Mouse (Mus musculus) heart, postnatal 4 days (tissue): ENCODE measurements around the gene Dnm3. TPM values are rescaled to one million over a fixed set of nuclear protein-coding genes. Genes with fewer than 3 reads are reported as not detected.

Source experiments
- DNase-seq: peaks from one replicate; pipeline ENCODE4 v3.0.0; 2021
- total RNA-seq, 2 experiments: library from RNA; stranded (reverse); gene quantifications; 2 replicates each; pipeline ENCODE4 v1.2.3; 2021

The Dnm3 gene
- total RNA-seq, 2 experiments from 2014 or later = 4.5 to 5.5 TPM

GRCm38 (mm10) chr1:161983979-161984566 lies 493.8 kb downstream of the Dnm3 start:
- peak; percentile 58 for DNase-seq

GRCm38 (mm10) chr1:161983451-161983850 lies 494.4 kb downstream of the Dnm3 start:
- DNase-seq = no peak

DNA sequence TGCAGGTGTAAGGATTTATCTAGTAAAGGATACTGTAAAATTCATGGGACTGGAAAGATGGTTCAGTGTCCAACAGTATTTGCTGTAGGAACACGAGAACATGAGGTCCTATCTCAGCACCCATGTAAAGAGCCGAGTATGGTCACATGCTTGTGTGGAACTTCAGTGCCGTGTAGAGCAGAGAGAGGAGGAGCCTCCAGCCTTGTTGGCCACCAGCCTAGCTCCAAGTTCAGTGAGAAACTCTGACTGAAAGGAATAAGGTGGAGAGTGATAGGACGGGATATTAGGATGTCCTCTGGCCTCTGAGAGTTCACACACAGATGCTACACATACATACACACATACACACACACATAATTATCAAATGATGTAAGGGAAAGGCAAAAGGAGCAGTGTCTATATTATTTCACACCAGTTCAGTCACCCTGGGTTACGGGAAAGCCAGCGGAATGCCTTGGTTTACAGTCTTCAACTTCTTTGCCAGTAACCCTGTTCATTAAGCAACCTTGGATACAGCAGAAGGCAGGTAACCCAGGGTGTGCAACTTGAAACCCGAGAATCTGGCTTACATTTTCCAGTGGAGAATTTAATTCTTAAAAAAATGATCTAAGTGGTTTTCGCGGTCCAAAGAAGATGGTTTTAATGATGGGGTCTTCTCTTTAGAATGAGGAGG lies 497.1 kb downstream of the Dnm3 start:
- DNase-seq = no peak

DNA sequence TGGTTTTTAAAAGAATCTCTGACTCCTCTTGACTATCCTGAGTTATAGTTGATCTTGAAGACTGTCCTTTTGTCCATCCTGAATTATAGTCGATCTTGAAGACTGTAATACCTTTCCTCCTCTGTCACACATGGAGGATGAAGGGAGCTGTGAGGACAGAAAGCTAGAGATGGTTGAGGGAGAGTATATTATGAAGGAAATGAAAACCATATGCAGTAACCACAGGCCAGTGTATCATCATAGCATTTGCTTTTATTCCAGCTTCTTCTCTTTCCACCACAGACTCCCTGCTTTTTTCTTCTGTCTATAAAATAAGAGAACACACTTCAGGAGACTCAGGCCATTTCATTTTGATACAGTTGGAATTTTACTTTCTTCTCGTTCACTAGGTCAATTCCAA lies 497.8 kb downstream of the Dnm3 start:
- no peak for DNase-seq

DNA sequence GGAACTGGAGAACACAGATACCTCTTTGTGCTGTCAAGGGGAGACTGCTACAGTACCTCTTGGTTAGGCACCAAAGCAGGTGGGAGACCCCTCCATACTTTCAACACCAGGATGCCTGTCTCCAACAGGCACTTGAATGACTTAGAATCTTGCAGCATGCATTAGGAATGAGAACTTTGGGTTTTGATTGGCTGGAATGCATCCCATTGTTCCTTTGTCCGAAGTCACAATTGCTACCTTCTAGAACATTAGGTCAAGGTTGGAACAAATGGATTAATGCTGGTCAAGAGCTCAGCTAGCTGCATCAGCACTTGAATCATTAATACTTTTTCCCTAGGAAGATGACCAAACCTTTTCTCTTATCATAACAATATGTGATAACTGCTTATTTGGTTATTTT lies 498.3 kb downstream of the Dnm3 start, which contains the start of gene 4930558K02Rik:
Gene 4930558K02Rik (minus strand): TSS at position 101 of the 400 bp plus-strand sequence.
- no peak for DNase-seq

GRCm38 (mm10) chr1:161978173-161978700 lies 499.6 kb downstream of the Dnm3 start:
- DNase-seq = no peak

DNA sequence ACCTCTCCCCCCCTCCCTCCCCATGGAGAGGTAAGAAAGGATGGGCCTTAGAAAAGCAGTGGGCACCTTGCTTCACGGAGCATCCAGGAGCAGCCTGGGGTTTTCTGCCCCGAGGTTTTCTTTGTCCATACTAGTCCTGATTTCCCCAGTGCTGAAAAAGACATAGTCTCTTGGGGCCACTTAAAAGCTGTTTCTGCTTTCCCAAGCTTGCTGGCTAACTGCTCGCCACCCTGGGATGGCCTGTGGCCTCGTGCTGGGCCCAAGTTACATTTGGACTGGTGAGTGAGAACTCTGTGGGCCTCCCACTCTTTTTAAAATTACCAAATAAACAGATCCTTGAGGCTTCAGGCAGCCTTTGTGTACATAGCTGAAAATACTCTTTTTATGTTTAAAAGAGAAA lies 500.5 kb downstream of the Dnm3 start:
- DNase-seq = no peak

DNA sequence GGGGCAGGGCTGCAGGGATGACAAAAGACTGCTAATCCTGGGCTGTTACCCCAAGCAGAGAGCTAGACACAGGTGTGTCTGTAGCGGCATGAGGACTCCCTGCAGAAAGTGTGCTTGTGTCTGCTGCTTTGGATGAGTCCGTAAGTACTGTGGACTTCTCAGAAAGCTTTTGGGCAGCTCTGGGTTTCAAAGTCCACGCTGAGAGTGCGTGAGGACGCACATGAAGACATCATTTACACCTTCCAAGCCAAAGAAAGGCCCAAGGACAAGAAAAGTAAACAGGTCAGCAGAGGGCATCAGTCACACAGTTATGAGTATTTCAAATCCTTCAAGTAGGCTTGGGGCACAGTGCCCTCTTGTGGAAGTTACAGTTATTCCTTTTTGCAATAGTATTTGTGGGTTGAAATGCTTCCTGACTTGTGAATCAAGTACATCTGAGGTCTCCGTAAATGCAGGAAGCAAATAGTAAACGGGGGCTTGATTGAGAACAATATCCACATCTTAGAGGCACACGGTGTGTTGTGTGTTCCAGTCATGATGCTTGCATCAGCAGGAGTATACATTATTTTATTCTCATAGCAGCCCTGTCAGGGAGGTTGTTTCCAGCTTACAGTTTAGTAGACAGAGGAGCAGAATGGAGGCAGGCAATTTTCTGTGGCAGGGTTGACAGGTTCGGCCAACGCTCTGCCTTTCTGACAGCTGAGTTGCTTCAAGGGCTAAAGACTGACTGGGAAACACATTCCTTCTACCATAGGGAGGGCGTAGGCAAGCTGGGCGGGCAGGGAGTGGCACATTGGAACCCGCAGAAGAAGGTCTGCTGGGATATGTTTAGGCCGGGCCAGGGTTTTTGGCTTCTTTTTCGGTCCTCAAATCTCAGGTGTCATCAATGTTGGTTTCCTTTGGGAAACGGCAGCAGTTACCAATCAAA lies 501.3 kb downstream of the Dnm3 start:
- peak; percentile 84 for DNase-seq

GRCm38 (mm10) chr1:161972233-161972632 lies 505.6 kb downstream of the Dnm3 start:
- no peak for DNase-seq

DNA sequence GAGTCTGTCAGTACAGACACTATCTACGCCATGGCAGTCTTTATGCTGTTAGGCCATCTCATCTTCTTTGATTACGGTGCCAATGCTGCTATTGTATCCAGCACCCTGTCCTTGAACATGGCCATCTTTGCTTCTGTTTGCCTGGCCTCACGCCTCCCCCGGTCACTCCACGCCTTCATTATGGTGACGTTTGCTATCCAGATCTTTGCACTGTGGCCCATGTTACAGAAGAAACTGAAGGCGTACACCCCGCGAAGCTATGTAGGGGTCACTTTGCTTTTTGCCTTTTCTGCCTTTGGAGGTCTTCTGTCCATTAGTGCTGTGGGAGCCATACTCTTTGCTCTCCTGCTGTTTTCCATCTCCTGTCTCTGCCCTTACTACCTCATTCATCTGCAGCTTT lies 507.0 kb downstream of the Dnm3 start:
- DNase-seq = no peak

DNA sequence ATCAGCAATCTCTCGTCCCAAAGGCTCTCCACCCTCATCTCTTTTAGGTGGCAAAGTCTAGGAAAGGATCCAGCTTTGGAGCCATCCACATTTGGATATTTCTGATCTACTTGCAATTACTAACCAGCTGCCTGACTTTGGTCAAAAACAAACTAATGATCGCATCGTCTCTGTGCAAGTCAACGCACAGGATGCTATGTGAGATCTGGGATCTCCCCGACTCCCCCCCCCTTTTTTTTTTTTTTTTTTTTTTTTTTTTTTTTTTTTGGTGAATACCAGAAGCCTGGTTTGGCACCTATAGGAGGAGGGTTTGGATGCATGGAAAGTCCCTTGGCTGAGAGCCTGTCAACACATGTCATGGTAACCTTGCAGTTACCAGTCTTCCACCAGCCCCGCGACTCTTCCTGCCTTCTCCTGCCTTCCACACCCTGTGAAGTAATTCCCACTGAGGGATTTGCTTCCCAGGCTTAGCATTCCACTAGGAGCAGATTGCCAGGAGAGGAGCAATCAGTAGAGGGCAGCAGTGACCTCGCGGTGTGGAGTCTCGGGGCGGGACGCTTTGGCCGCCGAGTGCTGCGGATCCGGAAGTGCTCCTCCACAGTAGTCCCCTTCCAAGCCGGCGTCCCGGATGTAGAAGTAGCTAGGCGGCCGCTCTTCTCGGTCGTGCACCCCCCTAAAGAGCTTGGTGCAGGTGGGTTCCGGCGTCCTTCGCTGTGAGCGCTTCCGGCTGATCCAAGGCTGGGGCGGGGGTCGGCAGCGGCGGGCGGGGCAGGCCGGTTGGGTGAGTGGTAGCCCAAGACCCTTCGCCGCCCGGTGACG lies 509.0 kb downstream of the Dnm3 start, which contains the start of gene Pigc:
Gene Pigc (plus strand): TSS at position 598 of the 819 bp plus-strand sequence.
- DNase-seq = peak; percentile 96

DNA sequence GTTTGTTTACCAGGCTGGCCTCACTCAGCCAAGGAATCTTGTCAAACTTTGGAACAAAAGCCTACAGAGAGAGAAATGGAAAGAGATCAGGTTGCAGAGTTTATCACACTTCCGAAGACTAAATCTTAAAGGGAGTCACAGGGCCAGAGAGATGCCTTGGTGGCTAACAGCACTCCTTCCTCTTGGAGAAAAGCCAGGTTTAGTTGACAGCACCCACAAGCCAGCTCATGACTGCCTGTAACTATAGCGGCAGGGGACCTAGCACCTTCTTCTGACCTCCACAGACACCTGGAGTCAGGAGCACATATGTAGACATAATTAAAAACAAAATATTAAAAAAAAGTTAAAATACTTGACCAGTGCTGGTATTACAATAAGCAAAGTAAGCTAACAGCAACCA lies 509.9 kb downstream of the Dnm3 start:
- DNase-seq = no peak

DNA sequence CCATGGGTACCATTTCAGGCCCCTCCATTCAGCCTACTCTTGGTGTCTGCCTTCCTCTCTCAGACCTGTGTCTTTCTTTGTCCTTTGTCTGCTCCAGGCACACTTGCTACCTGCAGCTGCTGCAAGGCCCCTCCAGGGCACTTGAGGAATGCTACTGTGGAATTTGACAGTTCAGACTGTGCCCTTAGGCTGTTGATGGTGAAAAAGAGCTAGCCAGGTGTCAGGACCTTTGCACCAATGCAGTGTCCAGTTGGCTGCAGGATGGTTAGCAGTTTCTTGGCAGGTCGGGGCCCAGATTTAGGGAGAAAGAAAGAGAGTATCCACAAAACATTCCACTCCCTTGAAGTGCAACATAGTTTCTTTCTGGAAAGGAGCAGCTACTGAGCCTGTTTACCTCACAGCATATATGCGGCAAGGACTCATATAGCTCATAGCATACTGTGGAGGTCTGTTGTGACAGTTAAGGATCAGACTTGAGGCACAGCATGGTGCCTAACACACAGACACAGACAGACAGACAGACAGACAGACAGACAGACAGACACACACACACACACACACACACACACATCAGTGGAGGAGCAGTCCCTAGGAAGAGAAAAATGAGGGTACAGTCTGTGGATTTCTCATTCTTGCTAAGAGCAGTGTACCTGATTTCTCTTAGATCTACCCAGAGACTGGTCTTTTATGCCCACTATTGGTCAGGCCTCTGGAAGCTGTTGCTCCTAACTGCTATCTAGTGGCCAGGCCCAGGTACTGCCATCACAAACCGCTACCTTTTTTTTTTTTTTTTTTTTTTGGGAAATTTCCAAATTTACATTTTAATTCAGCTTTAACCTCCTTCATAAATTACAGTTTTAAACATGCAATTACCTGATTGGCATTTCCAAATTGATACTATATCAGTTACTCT lies 515.1 kb downstream of the Dnm3 start:
- DNase-seq = peak; percentile 27

GRCm38 (mm10) chr1:161957964-161958950 lies 519.6 kb downstream of the Dnm3 start:
- no peak for DNase-seq

GRCm38 (mm10) chr1:161955846-161956245 lies 522.0 kb downstream of the Dnm3 start:
- DNase-seq = no peak

GRCm38 (mm10) chr1:161952599-161952998 lies 525.2 kb downstream of the Dnm3 start:
- DNase-seq = no peak

GRCm38 (mm10) chr1:161951009-161951779 lies 526.6 kb downstream of the Dnm3 start:
- DNase-seq = no peak

DNA sequence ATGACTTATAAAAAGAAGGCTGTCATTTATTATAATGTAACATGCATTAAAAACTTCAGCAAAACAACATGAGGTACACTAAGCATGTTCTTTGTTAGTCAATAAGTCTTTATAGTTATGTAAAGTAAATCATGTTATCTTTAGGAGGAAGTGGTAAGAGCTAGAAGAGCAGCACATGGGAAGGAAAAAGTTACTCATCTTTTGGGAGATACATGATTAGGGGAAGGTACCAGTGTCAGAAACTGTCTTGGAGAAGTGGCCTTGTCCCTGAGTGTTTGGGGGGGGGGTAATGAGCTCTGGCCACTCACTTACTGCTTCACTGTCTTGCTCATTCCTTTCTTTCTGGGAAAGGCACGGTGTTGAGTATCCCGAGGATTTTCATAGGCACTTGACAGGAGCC lies 535.8 kb downstream of the Dnm3 start:
- no peak for DNase-seq
